Mouse (Mus musculus) splenic B cell, adult 2 months (primary cell): ENCODE results near the gene Gm11487.
"Not testable (repeated sequence)": the region's sequence is repeated elsewhere in the genome, so short reads cannot be mapped to it uniquely, and the experiment has no call there.

Experiments used
- DNase-seq: peaks from one replicate; pipeline ENCODE4 v3.0.0-alpha.2; 2011; ENCODE audit warnings: low read depth, low spot score
- H3K27me3 ChIP-seq: 2 replicates; pipeline ENCODE4 v1.6.1; 2012; ENCODE audit warnings: mild to moderate bottlenecking, low read length, moderate library complexity, mixed read lengths; ENCODE audit not compliant: control insufficient read depth, poor library complexity, insufficient read depth, severe bottlenecking
- H3K36me3 ChIP-seq: 2 replicates; pipeline ENCODE4 v1.6.1; 2012; ENCODE audit warnings: mild to moderate bottlenecking, low read length, moderate library complexity, mixed read lengths; ENCODE audit not compliant: control insufficient read depth, poor library complexity, insufficient read depth, severe bottlenecking

Gm11487 gene

DNA sequence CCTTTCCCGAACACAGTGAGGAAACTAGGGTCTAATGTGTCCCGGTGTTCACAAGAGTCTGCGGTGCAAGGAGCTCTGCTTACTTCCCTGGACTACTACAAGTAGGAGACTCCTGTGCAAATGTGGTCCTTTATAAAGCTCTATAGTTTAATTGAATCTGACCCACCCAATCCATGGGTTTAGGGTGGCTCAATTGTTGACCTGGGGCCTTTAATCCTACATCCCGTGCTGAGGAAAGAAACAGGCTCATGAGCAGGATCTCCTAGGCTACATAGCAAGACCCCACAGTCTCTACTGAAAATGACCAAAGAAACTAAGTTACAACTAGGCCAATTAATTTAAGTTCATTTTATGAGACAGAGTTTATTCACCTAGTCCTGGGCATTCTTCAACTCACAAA lies at the start of gene Gm11487:
TSS of gene Gm11487 (minus strand) at position 101 of the 400 bp plus-strand sequence.
- H3K36me3 ChIP-seq, H3K27me3 ChIP-seq, DNase-seq: not testable (repeated sequence)

GRCm38 (mm10) chr4:73444715-73445114 lies 39.8 kb upstream of the Gm11487 start:
- Histone ChIP-seq H3K27me3 (no peaks in the 10 kb centered on the region), H3K36me3 (no peaks in the 10 kb centered on the region)
- no peak for DNase-seq

GRCm38 (mm10) chr4:73442568-73442967 lies 37.7 kb upstream of the Gm11487 start:
- Histone ChIP-seq H3K36me3 (no peaks in the 10 kb centered on the region), H3K27me3 (no peaks in the 10 kb centered on the region)
- DNase-seq: no peak

DNA sequence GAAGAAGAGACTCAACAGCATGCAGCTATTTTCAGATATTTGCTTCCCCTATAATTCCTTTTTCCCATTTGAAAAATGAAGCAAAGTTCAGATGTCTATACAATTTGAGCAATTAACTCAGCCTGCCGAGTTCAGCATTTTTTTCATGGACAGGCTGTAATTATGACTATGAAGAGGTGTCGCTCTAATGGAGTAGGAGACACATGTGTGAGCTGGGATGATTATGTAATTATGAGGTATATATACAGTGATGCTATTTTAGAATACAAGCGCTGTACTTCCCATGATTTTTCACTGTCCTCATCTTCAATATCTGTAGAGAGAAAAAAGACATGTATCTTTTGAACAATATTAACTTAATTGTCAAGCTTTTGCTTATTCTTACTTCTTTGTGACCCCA lies 21.0 kb upstream of the Gm11487 start:
- H3K27me3 ChIP-seq: no peaks in the 10 kb centered on the region
- DNase-seq: no peak
- no peaks in the 10 kb centered on the region for H3K36me3 ChIP-seq

GRCm38 (mm10) chr4:73423049-73423448 lies 18.2 kb upstream of the Gm11487 start:
- no peaks in the 10 kb centered on the region for H3K27me3 ChIP-seq
- no peaks in the 10 kb centered on the region for H3K36me3 ChIP-seq
- no peak for DNase-seq

DNA sequence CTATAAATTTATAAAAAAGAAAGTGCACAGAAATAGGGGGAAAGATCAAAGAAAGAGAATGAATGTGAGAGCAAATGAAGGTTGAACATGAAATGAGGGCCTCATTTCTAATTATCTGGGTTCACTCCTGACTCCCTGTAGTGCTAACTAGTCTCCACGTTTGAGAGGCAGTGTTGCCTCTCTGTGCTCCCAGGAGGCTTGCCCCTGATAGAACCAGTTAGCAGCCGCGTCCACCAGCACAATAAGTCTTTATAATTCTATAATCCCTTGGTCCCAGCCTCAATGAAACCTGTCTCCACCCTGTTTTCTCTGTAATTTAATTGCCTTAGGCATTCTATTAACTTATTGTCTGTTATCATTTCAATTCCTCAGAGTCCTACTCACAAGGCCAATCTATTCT lies 38.3 kb downstream of the Gm11487 start:
- H3K27me3 ChIP-seq: no peaks in the 10 kb centered on the region
- H3K36me3 ChIP-seq: no peaks in the 10 kb centered on the region
- DNase-seq: no peak
